Mouse (Mus musculus) heart, embryonic 14.5 days (tissue): ENCODE data around the gene Hist1h1t. TPM values are rescaled to one million over a fixed set of nuclear protein-coding genes. Genes with fewer than 3 reads are reported as not detected.

Source experiments
- ATAC-seq: fragments of 200-750 bp; cut with Nextera tagmentation; 2 replicates; pipeline ENCODE4 v1.8.0; 2017; ENCODE audit warnings: low read depth, moderate TSS enrichment; ENCODE audit not compliant: insufficient number of reproducible peaks, insufficient read depth, low FRiP score
- H3K27ac ChIP-seq, 2 experiments: fragments of 200-500 bp in 1 of 2; fragments of 300-500 bp in 1 of 2; sonication (generic) in 1 of 2; replicated peaks in 1 of 2; 2 replicates each; pipeline ENCODE4 v1.5.1; 2012 to 2014; ENCODE audit warnings: low read depth in 2 of 2, low read length in 2 of 2, control low read depth in 1 of 2, mild to moderate bottlenecking in 1 of 2, mixed read lengths in 1 of 2; ENCODE audit not compliant: control insufficient read depth in 1 of 2, insufficient read depth in 1 of 2
- H3K27me3 ChIP-seq: fragments of 300-500 bp; sonication (generic); 2 replicates; pipeline ENCODE4 v1.6.1; 2014; ENCODE audit warnings: mild to moderate bottlenecking, low read length, control low read depth; ENCODE audit not compliant: control insufficient read depth, insufficient read depth
- H3K36me3 ChIP-seq: fragments of 300-500 bp; sonication (generic); 2 replicates; pipeline ENCODE4 v1.6.1; 2014; ENCODE audit warnings: mild to moderate bottlenecking, control low read depth, low read length, mixed read lengths; ENCODE audit not compliant: control insufficient read depth, insufficient read depth
- H3K4me1 ChIP-seq, 2 experiments: fragments of 200-500 bp in 1 of 2; fragments of 300-500 bp in 1 of 2; sonication (generic) in 1 of 2; 2 replicates each; pipeline ENCODE4 v1.6.1; 2012 to 2014; ENCODE audit warnings: low read length in 2 of 2, control low read depth in 1 of 2, mixed read lengths in 1 of 2; ENCODE audit not compliant: control insufficient read depth in 2 of 2, insufficient read depth in 2 of 2
- H3K4me2 ChIP-seq: fragments of 300-500 bp; sonication (generic); 2 replicates; pipeline ENCODE4 v1.6.1; 2014; ENCODE audit warnings: mild to moderate bottlenecking, low read length
- H3K4me3 ChIP-seq, 2 experiments: fragments of 200-500 bp in 1 of 2; fragments of 300-500 bp in 1 of 2; sonication (generic) in 1 of 2; 2 replicates each; pipeline ENCODE4 v1.5.1; 2012 to 2014; ENCODE audit warnings: low read length in 2 of 2, mild to moderate bottlenecking in 2 of 2, control low read depth in 1 of 2, low read depth in 1 of 2, moderate library complexity in 1 of 2; ENCODE audit not compliant: control insufficient read depth in 1 of 2, insufficient read depth in 1 of 2
- H3K9ac ChIP-seq: fragments of 300-500 bp; sonication (generic); 2 replicates; pipeline ENCODE4 v1.6.1; 2014; ENCODE audit warnings: mild to moderate bottlenecking, low read length
- H3K9me3 ChIP-seq: fragments of 300-500 bp; sonication (generic); 2 replicates; pipeline ENCODE4 v1.6.1; 2016; ENCODE audit warnings: low read length, control low read depth; ENCODE audit not compliant: control insufficient read depth
- WGBS: fragments of 180-500 bp; shearing (Covaris S2); extraction: QIAGEN DNeasy Blood & Tissue Kit; methylation state at CpG from one replicate; pipeline ENCODE4 v1.1.7; 2014; 5-methylcytosine and 5-hydroxymethylcytosine counted together
- polyA plus RNA-seq: library from polyadenylated mRNA; unstranded; fragments of >200 nt; fragmentation: Nextera tagmentation; extraction: Ambion mirVana; gene quantifications from 2 replicates; pipeline ENCODE4 v1.2.1, GENCODE M21; 2014

Hist1h1t gene
- polyA plus RNA-seq, 1 experiment from 2014 or later: 0.30 TPM

DNA sequence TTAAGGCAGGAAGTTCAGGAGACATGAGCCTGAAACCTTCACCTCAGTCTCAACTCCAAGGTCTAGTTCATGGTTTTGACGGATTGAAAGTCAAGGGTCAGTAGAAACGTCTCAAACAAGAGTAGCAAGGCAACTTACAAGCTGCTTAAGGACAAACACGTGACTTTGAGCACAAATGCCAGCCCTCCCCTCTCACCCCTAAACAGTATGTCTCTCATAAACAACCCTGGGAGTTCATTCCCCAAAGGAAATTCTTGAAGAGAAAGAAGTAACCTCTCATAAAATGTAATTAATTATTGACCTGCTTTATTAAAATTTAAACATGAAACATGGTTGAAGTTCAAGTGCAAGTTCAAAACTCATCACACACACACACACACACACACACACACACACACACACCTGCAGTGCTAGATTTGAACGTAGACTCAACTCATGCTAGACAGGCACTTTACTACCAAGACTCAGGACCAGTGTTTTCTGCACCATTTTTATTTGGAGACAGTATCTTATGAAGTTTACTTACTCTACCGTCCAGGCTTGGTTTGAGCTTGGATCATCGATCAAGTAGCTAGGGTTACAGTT is 1.7 kb upstream of the Hist1h1t start:
- no peaks in the 10 kb centered on the region for H3K36me3 ChIP-seq
- H3K9me3 ChIP-seq: no peaks in the 10 kb centered on the region
- no peaks in the 10 kb centered on the region for H3K27me3 ChIP-seq
- no peak overlapping the region for H3K4me3 ChIP-seq
- H3K9ac ChIP-seq: no peak overlapping the region
- no peak overlapping the region for H3K27ac ChIP-seq
- WGBS: 77% methylated on average over 6 of the region's 6 CpGs
- peaks cover 4% of the 10 kb centered on the region in 2 experiments; a peak in 2 of 4 replicates for H3K4me1 ChIP-seq
- ATAC-seq: no peak
- no peak overlapping the region for H3K4me2 ChIP-seq

DNA sequence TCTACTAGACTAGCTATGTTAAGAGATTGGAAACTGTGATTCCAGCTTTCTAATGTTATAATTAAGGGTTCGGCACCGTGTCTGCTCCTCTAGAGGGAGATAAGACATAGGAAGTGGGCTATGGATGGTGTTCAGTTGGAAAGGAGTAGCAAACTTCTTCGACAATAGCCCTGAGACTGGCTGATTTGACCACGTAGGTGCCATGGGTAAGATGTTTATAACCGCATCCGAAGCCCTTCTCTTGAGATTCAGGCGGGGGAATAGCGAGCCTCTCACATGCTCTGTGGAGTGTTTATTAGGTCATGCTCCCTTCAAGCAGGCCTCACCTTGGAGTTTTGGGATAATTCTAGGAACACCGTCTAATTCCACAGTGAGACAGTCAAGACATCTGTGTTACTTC is 658 bp upstream of the Hist1h1t start:
- ATAC-seq: no peak
- 92% methylated on average over 9 of the region's 9 CpGs for WGBS
- Histone ChIP-seq H3K9ac (no peak overlapping the region), H3K27ac (no peak overlapping the region), H3K4me1 (peaks cover 4% of the 10 kb centered on the region in 2 experiments; a peak in 2 of 4 replicates), H3K36me3 (no peaks in the 10 kb centered on the region), H3K9me3 (no peaks in the 10 kb centered on the region), H3K27me3 (no peaks in the 10 kb centered on the region), H3K4me3 (no peak overlapping the region), H3K4me2 (no peak overlapping the region)

DNA sequence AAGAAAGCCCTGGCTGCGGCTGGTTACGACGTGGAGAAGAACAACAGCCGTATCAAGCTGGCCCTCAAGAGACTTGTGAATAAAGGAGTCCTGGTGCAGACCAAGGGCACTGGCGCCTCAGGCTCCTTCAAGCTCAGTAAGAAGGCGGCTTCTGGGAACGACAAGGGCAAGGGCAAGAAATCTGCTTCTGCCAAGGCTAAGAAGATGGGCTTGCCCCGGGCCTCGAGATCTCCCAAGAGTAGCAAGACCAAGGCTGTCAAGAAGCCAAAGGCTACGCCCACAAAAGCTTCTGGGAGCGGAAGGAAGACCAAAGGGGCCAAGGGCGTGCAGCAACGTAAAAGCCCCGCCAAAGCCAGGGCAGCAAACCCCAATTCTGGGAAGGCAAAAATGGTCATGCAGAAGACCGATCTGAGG is 454 bp downstream of the Hist1h1t start:
- Histone ChIP-seq H3K9ac (0 out of 2 replicates have a peak overlapping the region, but pooled peaks have one; percentile 12), H3K27ac (no peak overlapping the region), H3K4me3 (no peak overlapping the region), H3K36me3 (no peaks in the 10 kb centered on the region), H3K9me3 (no peaks in the 10 kb centered on the region), H3K27me3 (no peaks in the 10 kb centered on the region), H3K4me2 (peak overlapping the region; percentile 34; the same call in 1 of the 2 replicates), H3K4me1 (peaks cover 4 to 7% of the 10 kb centered on the region in 2 experiments; a peak in 2 of 4 replicates)
- 53% methylated on average over 15 of the region's 15 CpGs for WGBS
- no peak for ATAC-seq

DNA sequence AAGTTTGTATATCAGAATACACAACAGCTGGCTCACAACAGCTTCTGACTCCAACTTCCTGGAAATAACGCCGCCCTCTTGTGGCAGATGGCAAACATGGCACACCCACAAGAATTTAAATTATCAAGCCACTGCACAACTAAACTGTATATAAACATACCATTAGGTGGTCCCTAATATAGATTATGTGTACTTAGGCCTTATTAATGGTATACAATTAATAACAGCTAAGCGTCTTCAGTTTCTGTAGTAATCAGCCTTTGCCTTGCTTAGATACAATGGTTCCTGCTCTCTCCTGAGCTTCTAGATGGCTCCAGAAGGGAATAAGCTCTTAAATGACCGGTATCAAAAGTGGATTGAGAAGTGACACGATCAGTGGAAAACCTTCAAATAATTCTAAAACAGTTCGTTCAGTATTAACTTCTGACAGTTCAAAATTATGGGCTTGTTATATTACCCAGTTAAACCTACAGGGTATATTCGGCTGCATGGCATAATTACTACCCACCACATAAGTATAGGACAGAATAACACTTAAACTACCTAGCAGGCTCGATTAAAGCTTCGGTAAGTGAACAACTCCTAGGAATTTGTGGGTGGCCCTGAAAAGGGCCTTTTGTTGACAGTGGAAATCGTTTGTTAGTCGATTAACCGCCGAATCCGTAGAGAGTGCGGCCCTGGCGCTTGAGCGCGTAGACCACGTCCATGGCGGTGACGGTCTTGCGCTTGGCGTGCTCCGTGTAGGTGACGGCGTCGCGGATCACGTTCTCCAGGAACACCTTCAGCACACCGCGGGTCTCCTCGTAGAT is 2.1 kb downstream of the Hist1h1t start:
- Histone ChIP-seq H3K4me1 (peaks cover 4 to 7% of the 10 kb centered on the region in 2 experiments; a peak in 2 of 4 replicates), H3K27me3 (no peaks in the 10 kb centered on the region), H3K27ac (peak overlapping the region; percentile 91 to 92), H3K9me3 (no peaks in the 10 kb centered on the region), H3K9ac (peak overlapping the region; percentile 80), H3K36me3 (no peaks in the 10 kb centered on the region), H3K4me2 (peak overlapping the region; percentile 83), H3K4me3 (peak overlapping the region; percentile 47 to 52)
- 1% methylated on average over 20 of the region's 32 CpGs for WGBS
- ATAC-seq: no peak; the same call in 1 of the 2 replicates

DNA sequence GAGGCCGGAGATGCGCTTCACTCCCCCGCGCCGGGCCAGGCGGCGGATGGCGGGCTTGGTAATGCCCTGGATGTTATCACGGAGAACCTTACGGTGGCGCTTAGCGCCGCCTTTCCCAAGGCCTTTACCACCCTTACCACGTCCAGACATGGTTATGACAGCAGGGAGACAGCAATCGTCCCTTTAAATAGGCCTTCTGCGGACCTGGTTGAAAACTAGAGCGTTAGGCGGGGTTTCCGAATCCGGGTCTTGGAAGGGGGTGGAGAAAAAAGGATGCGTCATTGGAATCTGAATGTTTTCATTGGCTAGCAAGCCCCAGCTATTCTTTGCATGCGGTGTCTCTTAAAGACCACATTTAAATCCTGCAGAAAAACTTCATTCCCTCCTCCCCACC is 2.7 kb downstream of the Hist1h1t start, which contains the start of gene Hist1h4c:
TSS of gene Hist1h4c (minus strand) at position 155 of the 394 bp plus-strand sequence.
- Histone ChIP-seq H3K36me3 (no peaks in the 10 kb centered on the region), H3K27me3 (no peaks in the 10 kb centered on the region), H3K9ac (peak within 1 kb of the TSS; percentile 80), H3K9me3 (no peaks in the 10 kb centered on the region), H3K4me1 (peaks cover 4 to 7% of the 10 kb centered on the region in 2 experiments; a peak in 2 of 4 replicates), H3K4me3 (peak within 1 kb of the TSS; percentile 47 to 52), H3K27ac (peak within 1 kb of the TSS; percentile 91 to 92), H3K4me2 (peak within 1 kb of the TSS; percentile 83)
- ATAC-seq: peak; percentile 92
- under 1% methylated on average over 17 of the region's 22 CpGs for WGBS

DNA sequence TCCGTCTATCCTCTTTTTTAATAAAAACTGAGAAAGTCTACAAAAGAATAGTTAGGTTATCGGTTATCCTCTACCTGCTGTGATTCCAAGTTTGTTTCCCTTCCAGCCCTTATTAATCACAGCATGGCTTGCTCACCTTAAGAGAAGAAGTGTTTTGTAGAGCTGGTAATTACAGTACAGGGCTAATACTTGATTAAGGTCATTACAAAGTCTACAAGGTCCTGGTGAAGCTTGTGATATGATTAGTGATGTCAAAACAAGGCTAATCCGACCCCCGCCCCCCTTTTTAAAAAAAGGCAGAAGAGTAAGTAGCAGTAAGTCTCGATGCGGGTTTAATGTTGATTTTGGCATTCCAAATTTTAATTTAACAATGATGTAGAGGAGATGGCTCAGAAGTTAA is 3.4 kb downstream of the Hist1h1t start:
- Histone ChIP-seq H3K9me3 (no peaks in the 10 kb centered on the region), H3K27ac (peak overlapping the region in 1 of 2 experiments; percentile 92; a peak in 3 of 4 replicates), H3K4me3 (no peak overlapping the region), H3K4me2 (peak overlapping the region; percentile 83), H3K36me3 (no peaks in the 10 kb centered on the region), H3K27me3 (no peaks in the 10 kb centered on the region), H3K4me1 (peaks cover 4 to 7% of the 10 kb centered on the region in 2 experiments; a peak in 2 of 4 replicates), H3K9ac (peak overlapping the region; percentile 28; the same call in 1 of the 2 replicates)
- 62% methylated on average over 6 of the region's 6 CpGs for WGBS
- ATAC-seq: no peak

DNA sequence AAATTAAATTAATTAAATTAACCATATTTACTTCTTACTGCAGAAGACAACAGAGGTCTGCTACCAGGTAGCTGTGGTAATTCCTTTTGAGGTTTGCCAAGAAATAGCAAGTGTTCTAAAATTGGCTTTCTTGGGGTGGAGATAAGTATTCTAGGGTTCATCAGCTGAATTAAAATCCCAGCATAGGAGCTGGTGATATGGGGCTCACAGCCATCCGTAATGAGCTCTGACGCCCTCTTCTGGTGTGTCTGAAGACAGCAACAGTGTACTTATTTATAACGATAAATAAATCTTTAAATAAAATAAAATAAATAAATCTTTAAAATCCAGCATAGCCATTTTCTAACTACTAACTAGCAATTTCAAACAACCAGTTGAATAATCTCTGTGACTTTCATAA is 4.2 kb downstream of the Hist1h1t start:
- H3K27me3 ChIP-seq: no peaks in the 10 kb centered on the region
- no peak overlapping the region for H3K9ac ChIP-seq
- WGBS: 64% methylated on average over 3 of the region's 3 CpGs
- H3K27ac ChIP-seq: no peak overlapping the region
- H3K4me2 ChIP-seq: no peak overlapping the region
- ATAC-seq: no peak
- H3K4me3 ChIP-seq: no peak overlapping the region
- no peaks in the 10 kb centered on the region for H3K36me3 ChIP-seq
- no peaks in the 10 kb centered on the region for H3K9me3 ChIP-seq
- H3K4me1 ChIP-seq: peaks cover 4 to 7% of the 10 kb centered on the region in 2 experiments; a peak in 2 of 4 replicates
